Mouse (Mus musculus) heart, adult 18-20 months (tissue): ENCODE results near the gene Ammecr1. TPM values are rescaled to one million over a fixed set of nuclear protein-coding genes. Genes with fewer than 3 reads are reported as not detected.

Experiments
- DNase-seq, 2 experiments: peaks; one replicate each; pipeline ENCODE4 v3.0.0; 2021 to 2022; ENCODE audit warnings: mixed read lengths in 1 of 2
- microRNA-seq, 2 experiments: library from miRNA; unstranded; fragments of <30 nt; microRNA quantifications; one replicate each; pipeline ENCODE4 v1.2.0; 2022
- total RNA-seq, 2 experiments: library from RNA; stranded (reverse); gene quantifications; 2 replicates each; pipeline ENCODE4 v1.2.3; 2021

Ammecr1 gene
- total RNA-seq, 2 experiments from 2014 or later, result 10.3 to 13.2 TPM

GRCm38 (mm10) chrX:142829866-142830470 is 136.6 kb downstream of the Ammecr1 start:
- peak in 1 of 2 experiments; percentile 50 for DNase-seq

- no peak for DNase-seq
Observed at GRCm38 (mm10) chrX:142829267-142829666, 137.3 kb downstream of the Ammecr1 start.

- peak in 1 of 2 experiments; percentile 6 for DNase-seq
Observed at GRCm38 (mm10) chrX:142828184-142828908, 138.2 kb downstream of the Ammecr1 start.

GRCm38 (mm10) chrX:142827644-142828043 is 138.9 kb downstream of the Ammecr1 start:
- peak in 1 of 2 experiments; percentile 2 for DNase-seq

- no peak for DNase-seq
Observed at GRCm38 (mm10) chrX:142825309-142825708, 141.2 kb downstream of the Ammecr1 start.

- DNase-seq, result peak in 1 of 2 experiments; percentile 50
Observed at GRCm38 (mm10) chrX:142821846-142822245, 144.7 kb downstream of the Ammecr1 start.

GRCm38 (mm10) chrX:142821239-142821638 is 145.3 kb downstream of the Ammecr1 start:
- DNase-seq, result peak in 1 of 2 experiments; percentile 20

- peak in 1 of 2 experiments; percentile 73 for DNase-seq
Observed at GRCm38 (mm10) chrX:142818057-142818682, 148.4 kb downstream of the Ammecr1 start.

GRCm38 (mm10) chrX:142813146-142813545 is 153.4 kb downstream of the Ammecr1 start:
- no peak for DNase-seq

- peak; percentile 38 to 77 for DNase-seq
Observed at GRCm38 (mm10) chrX:142808411-142808810, 158.1 kb downstream of the Ammecr1 start.

- DNase-seq, result peak in 1 of 2 experiments; percentile 36
Observed at GRCm38 (mm10) chrX:142806620-142807061, 159.9 kb downstream of the Ammecr1 start.

GRCm38 (mm10) chrX:142806126-142806525 is 160.4 kb downstream of the Ammecr1 start:
- no peak for DNase-seq

GRCm38 (mm10) chrX:142804596-142804995 is 161.9 kb downstream of the Ammecr1 start:
- no peak for DNase-seq

Small RNA genes within 50 kb of the gene (microRNA-seq; reads per million reads assigned to microRNA genes)
- gene Gm44351, result 0 reads per million in 2 experiments

Other genes with a start within 250 kb of the Ammecr1 start
- under 1 TPM; 0.05 to 0.26 TPM for gene Rtl9, start 132.9 kb upstream of the Ammecr1 start, total RNA-seq